Mouse (Mus musculus): ENCODE results near the gene Enox1.

- TF ChIP-seq POLR2A (IDR thresholded peaks at IDR 0.05; ENCODE audit: low read depth, low read length) (no peak), CTCF (IDR thresholded peaks at IDR 0.05; ENCODE audit: extremely low read depth, insufficient read depth, insufficient read length, insufficient replicate concordance) (no peak)
Measured at GRCm38 (mm10) chr14:77541925-77542324, 385.4 kb downstream of the Enox1 start.

All from spleen, adult 2 months (tissue).